In the genomic region with DNA sequence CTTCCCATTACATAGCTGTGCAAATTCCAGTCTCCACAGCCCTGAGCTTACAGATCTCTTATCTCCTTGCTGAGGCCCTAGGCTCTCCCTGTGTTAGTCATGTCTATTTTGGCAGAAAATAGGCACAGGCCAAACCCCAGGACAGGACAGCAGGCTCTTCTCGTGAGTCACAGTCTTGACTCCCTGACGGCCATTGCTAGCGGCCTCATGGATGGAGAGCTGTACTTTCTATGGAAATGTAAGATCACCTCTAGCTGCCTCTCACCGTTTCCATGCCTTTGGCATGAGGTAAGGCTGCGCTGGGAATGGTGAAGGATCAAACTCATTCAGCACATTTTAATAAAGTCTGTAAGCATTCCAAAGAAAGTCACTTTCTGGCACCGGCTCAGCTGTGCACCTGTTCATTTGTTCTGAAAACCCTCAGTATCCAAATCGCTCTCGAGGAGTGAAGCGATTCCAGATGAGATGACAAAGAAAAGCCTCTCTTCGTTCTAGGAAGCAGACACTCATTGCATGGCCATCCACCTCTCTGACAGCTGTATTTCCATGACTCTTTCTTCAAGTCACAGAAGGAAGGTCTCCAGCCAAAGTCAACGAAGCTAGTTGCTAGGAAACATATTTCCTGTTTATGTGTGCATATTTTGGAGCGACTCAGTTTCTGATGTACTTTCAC, we compare ENCODE assay signal across 8 mouse cellular contexts.
A peak's percentile ranks its signal among the peaks of the same experiment; 100 is the strongest.
DNase-seq lines count a peak whose midpoint lies in the region; ATAC-seq and TF ChIP-seq lines count a peak whose summit lies in the region.

No protein-coding gene starts in this region.

- peak overlapping the region; percentile 55 for H3K27ac ChIP-seq in left cerebral cortex, adult 2 months

- ATAC-seq in megakaryocyte progenitor cell, adult 5-6 weeks (replicated peaks; ENCODE audit: poor library complexity) = peak; percentile 76

- no peak for DNase-seq in left cerebral cortex, adult 2 months (ENCODE audit: extremely low spot score in 1 of 2, low spot score in 2 of 2)
- DNase-seq in left cerebral cortex, postnatal 25 days (ENCODE audit: low spot score in 2 of 2) = no peak
- peak; percentile 55 for DNase-seq in adrenal gland, postnatal 10 days
- DNase-seq in heart, adult 11 months = peak; percentile 97
- DNase-seq in kidney, adult 9 months = peak; percentile 62
- no peak for DNase-seq in right cerebral cortex, postnatal 4 days
- no peak for DNase-seq in ovary, postnatal 10 days (ENCODE audit: low spot score)

- intact Hi-C loops in left cerebral cortex, adult 2 months (cut with DNase I) = no loop called here
- intact Hi-C loops in left cerebral cortex, postnatal 25 days (cut with DNase I) = no loop called here

- no peak overlapping the region for H3K4me3 ChIP-seq in left cerebral cortex, adult 2 months

- TF ChIP-seq CTCF in left cerebral cortex, adult 2 months (IDR thresholded peaks at IDR 0.05) = no peak

Comparison
In these comparisons a context has a peak if more than half of its experiments do, and no peak if none do; other contexts are left out.
1. DNase-seq: peak in adrenal gland, postnatal 10 days (single experiment), heart, adult 11 months (single experiment) and kidney, adult 9 months (single experiment); none in left cerebral cortex, adult 2 months (0 of 2), left cerebral cortex, postnatal 25 days (0 of 2), right cerebral cortex, postnatal 4 days (single experiment) and ovary, postnatal 10 days (single experiment).